Mouse (Mus musculus) midbrain, embryonic 14.5 days (tissue): ENCODE data around the gene Tbc1d8b. TPM values are rescaled to one million over a fixed set of nuclear protein-coding genes. Genes with fewer than 3 reads are reported as not detected.
"Not testable (repeated sequence)": the region's sequence is repeated elsewhere in the genome, so short reads cannot be mapped to it uniquely, and the experiment has no call there.

Experiments
- ATAC-seq: fragments of 200-750 bp; cut with Nextera tagmentation; 2 replicates; pipeline ENCODE4 v1.8.0; 2017; ENCODE audit warnings: moderate number of reproducible peaks, moderate library complexity; ENCODE audit not compliant: low FRiP score, low TSS enrichment
- DNase-seq: peaks from one replicate; pipeline ENCODE4 v3.0.0-alpha.2; 2015
- H3K27ac ChIP-seq: fragments of 300-500 bp; sonication (generic); replicated peaks from 2 replicates; pipeline ENCODE4 v1.5.1; 2014; ENCODE audit warnings: mild to moderate bottlenecking, low read depth, low read length, moderate library complexity
- H3K27me3 ChIP-seq: fragments of 300-500 bp; sonication (generic); 2 replicates; pipeline ENCODE4 v1.6.1; 2014; ENCODE audit warnings: low read length, control low read depth, mixed read lengths; ENCODE audit not compliant: control insufficient read depth, insufficient read depth
- H3K36me3 ChIP-seq: fragments of 300-500 bp; sonication (generic); 2 replicates; pipeline ENCODE4 v1.6.1; 2014; ENCODE audit warnings: low read length, control low read depth; ENCODE audit not compliant: control insufficient read depth, insufficient read depth
- H3K4me1 ChIP-seq: fragments of 300-500 bp; sonication (generic); 2 replicates; pipeline ENCODE4 v1.6.1; 2014; ENCODE audit warnings: mild to moderate bottlenecking, antibody characterized with exemption, low read length, control low read depth; ENCODE audit not compliant: control insufficient read depth, insufficient read depth
- H3K4me2 ChIP-seq: fragments of 300-500 bp; sonication (generic); 2 replicates; pipeline ENCODE4 v1.6.1; 2014; ENCODE audit warnings: mild to moderate bottlenecking, low read length, moderate library complexity
- H3K4me3 ChIP-seq: fragments of 300-500 bp; sonication (generic); replicated peaks from 2 replicates; pipeline ENCODE4 v1.5.1; 2014; ENCODE audit warnings: low read depth, low read length
- H3K9ac ChIP-seq: fragments of 300-500 bp; sonication (generic); replicated peaks from 2 replicates; pipeline ENCODE4 v1.6.1; 2014; ENCODE audit warnings: mild to moderate bottlenecking, low read length, moderate library complexity
- H3K9me3 ChIP-seq: fragments of 300-500 bp; sonication (generic); 2 replicates; pipeline ENCODE4 v1.6.1; 2016; ENCODE audit warnings: low read length, control low read depth, mixed read lengths; ENCODE audit not compliant: control insufficient read depth
- WGBS: fragments of 180-500 bp; shearing (Covaris S2); extraction: QIAGEN DNeasy Blood & Tissue Kit; methylation state at CpG from one replicate; pipeline ENCODE4 v1.1.7; 2014; 5-methylcytosine and 5-hydroxymethylcytosine counted together
- polyA plus RNA-seq: library from polyadenylated mRNA; unstranded; fragments of >200 nt; fragmentation: Nextera tagmentation; extraction: Ambion mirVana; gene quantifications from 2 replicates; pipeline ENCODE4 v1.2.1, GENCODE M21; 2014

Tbc1d8b gene
- polyA plus RNA-seq, 1 experiment from 2014 or later: 0.21 TPM

DNA sequence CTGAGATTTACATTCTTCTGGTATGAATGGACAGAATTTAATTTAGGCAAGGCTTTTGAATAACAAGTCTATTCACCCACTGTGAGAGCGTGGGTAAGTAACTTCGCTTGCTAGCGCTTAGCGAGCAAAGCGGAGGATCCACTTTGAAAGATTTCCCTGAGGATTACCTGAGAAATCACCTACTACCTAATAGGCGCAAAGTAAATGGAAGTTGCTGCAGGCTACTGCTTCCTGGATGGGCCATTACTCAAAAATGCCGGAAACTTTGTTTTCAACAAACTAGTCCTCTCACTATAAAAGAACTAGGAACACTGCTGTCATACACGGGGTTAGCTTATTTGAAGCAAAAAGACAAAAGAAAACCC lies 404 bp upstream of the Tbc1d8b start:
- Histone ChIP-seq H3K27ac (no peak overlapping the region), H3K4me2 (peak overlapping the region; percentile 68), H3K9me3 (no peaks in the 10 kb centered on the region), H3K36me3 (no peaks in the 10 kb centered on the region), H3K27me3 (0 out of 2 replicates have a peak, but pooled peaks cover 3% of the 10 kb centered on the region), H3K9ac (no peak overlapping the region), H3K4me1 (no peaks in the 10 kb centered on the region), H3K4me3 (peak overlapping the region; percentile 44)
- ATAC-seq (no peak; the same call in 1 of the 2 replicates), DNase-seq (no peak)
- WGBS: 18% methylated on average over 8 of the region's 8 CpGs

GRCm38 (mm10) chrX:139714381-139714780 lies 29.6 kb downstream of the Tbc1d8b start, which contains the start of gene Gm15013:
Gm15013 (minus strand) TSS chrX:139714481.
- no peaks in the 10 kb centered on the region for H3K4me1 ChIP-seq
- H3K27ac ChIP-seq: no peak within 1 kb of the TSS
- DNase-seq (no peak), ATAC-seq (no peak)
- H3K4me3 ChIP-seq: no peak within 1 kb of the TSS
- WGBS: 97% methylated on average over 8 of the region's 8 CpGs
- H3K4me2 ChIP-seq: no peak within 1 kb of the TSS
- H3K9ac ChIP-seq: no peak within 1 kb of the TSS
- no peaks in the 10 kb centered on the region for H3K9me3 ChIP-seq
- H3K27me3 ChIP-seq: no peaks in the 10 kb centered on the region
- no peaks in the 10 kb centered on the region for H3K36me3 ChIP-seq

- H3K36me3 ChIP-seq: no peaks in the 10 kb centered on the region
- H3K9me3 ChIP-seq: no peaks in the 10 kb centered on the region
- no peaks in the 10 kb centered on the region for H3K27me3 ChIP-seq
- 94% methylated on average over 2 of the region's 2 CpGs for WGBS
- no peaks in the 10 kb centered on the region for H3K4me1 ChIP-seq
- H3K4me2 ChIP-seq: no peak overlapping the region
- H3K27ac ChIP-seq: no peak overlapping the region
- ATAC-seq (no peak), DNase-seq (no peak)
- H3K9ac ChIP-seq: no peak overlapping the region
- no peak overlapping the region for H3K4me3 ChIP-seq
Observed at GRCm38 (mm10) chrX:139722350-139722749, 37.6 kb downstream of the Tbc1d8b start.

DNA sequence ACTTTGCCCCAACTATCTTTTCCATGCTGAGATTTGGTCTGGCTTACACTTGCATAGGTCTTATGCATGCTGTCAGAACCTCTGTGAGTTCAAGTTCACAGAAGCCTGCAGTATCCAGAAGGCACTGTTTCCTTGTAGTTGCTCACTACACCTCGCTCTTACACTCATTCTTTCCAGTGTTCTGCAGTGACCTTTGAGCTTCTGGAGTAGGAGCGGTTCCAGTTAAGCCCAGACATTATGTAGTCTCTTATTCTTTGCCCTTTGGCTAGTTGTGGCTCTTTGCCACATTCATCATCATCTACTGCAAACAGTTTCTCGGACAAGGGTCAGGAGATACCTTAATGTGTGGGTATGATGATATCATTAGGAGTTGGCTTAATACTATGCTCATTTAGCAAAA lies 45.7 kb downstream of the Tbc1d8b start:
- ATAC-seq (no peak), DNase-seq (no peak)
- Histone ChIP-seq H3K36me3 (no peaks in the 10 kb centered on the region), H3K27me3 (peaks cover 3% of the 10 kb centered on the region; the same call in 1 of the 2 replicates), H3K4me1 (no peaks in the 10 kb centered on the region), H3K9me3 (no peaks in the 10 kb centered on the region), H3K9ac (no peak overlapping the region), H3K4me2 (no peak overlapping the region), H3K4me3 (no peak overlapping the region), H3K27ac (no peak overlapping the region)
- WGBS: 87% methylated on average over 3 of the region's 3 CpGs

DNA sequence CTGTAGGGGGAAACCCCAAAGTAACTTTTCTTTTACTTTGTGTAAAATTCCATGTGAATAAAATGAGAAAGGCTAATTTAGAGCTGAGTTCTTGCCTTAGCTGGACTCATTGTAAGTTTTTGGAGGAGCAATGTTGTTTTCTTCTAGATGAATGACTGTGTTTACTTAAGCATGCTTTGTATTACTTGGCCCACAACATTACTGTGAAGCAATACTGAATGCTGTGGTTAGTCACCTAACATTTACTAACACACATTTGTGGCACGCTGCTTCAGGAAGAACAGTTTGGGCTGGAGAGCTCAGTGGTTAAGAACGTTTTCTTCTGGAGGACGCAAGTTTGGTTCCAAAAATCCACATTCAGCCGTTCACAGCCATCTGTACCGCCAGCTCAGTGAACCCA lies 52.3 kb downstream of the Tbc1d8b start:
- no peak overlapping the region for H3K27ac ChIP-seq
- H3K4me3 ChIP-seq: no peak overlapping the region
- ATAC-seq: no peak
- no peak for DNase-seq
- H3K27me3 ChIP-seq: no peaks in the 10 kb centered on the region
- no peak overlapping the region for H3K9ac ChIP-seq
- H3K4me1 ChIP-seq: no peaks in the 10 kb centered on the region
- WGBS: 90% methylated on average over 5 of the region's 5 CpGs
- no peaks in the 10 kb centered on the region for H3K36me3 ChIP-seq
- no peak overlapping the region for H3K4me2 ChIP-seq
- H3K9me3 ChIP-seq: no peaks in the 10 kb centered on the region

- H3K27me3 ChIP-seq: no peaks in the 10 kb centered on the region
- WGBS: 4% methylated on average over 1 of the region's 1 CpGs
- no peak for ATAC-seq
- no peak overlapping the region for H3K4me3 ChIP-seq
- no peaks in the 10 kb centered on the region for H3K9me3 ChIP-seq
- H3K36me3 ChIP-seq: no peaks in the 10 kb centered on the region
- H3K9ac ChIP-seq: no peak overlapping the region
- DNase-seq: peak; percentile 81
- no peaks in the 10 kb centered on the region for H3K4me1 ChIP-seq
- H3K4me2 ChIP-seq: no peak overlapping the region
- no peak overlapping the region for H3K27ac ChIP-seq
Observed at GRCm38 (mm10) chrX:139751855-139752254, 67.1 kb downstream of the Tbc1d8b start.

- H3K9me3 ChIP-seq, H3K4me3 ChIP-seq, H3K4me2 ChIP-seq, ATAC-seq, DNase-seq, H3K36me3 ChIP-seq, H3K27me3 ChIP-seq, H3K27ac ChIP-seq, H3K9ac ChIP-seq, H3K4me1 ChIP-seq: not testable (repeated sequence)
- WGBS: 75% methylated on average over 3 of the region's 3 CpGs
Observed at GRCm38 (mm10) chrX:139758634-139759033, 73.8 kb downstream of the Tbc1d8b start.

GRCm38 (mm10) chrX:139762546-139762945 lies 77.8 kb downstream of the Tbc1d8b start:
- Histone ChIP-seq H3K4me3 (no peak overlapping the region), H3K9ac (no peak overlapping the region), H3K36me3 (no peaks in the 10 kb centered on the region), H3K9me3 (no peaks in the 10 kb centered on the region), H3K27ac (no peak overlapping the region), H3K27me3 (no peaks in the 10 kb centered on the region), H3K4me1 (no peaks in the 10 kb centered on the region), H3K4me2 (no peak overlapping the region)
- 88% methylated on average over 2 of the region's 2 CpGs for WGBS
- ATAC-seq (no peak), DNase-seq (peak; percentile 58)

DNA sequence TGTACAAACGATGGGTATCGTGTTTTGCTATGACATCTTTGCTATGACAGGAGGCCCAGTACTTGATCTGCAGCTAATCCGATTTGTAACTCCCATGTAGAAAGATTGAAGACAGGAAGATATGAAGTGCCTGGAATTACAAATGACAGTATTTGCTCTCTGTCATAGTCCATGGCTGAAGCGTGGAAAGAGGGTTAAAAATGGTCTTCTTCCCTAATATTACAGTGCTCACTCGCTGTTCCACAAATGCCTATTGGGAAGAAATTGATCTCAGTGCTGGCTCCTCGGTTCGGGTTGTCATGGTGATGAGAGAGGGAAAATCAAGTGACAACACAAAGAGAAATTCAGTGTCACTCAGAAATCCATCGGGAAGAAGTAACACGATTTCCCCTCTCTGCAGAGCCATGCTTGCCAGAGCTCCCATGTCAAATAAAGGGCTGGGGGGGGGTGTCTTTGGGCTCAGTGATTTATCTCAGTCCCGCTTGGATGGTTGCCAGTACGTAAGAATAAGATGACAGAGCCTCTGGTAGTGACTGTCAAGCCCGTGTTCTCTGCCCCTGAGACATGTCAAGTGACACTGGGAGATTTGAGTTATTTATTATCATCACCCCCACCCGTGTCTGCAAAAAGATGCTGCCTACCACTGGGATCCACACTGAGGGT lies 85.3 kb downstream of the Tbc1d8b start:
- Histone ChIP-seq H3K27me3 (0 out of 2 replicates have a peak, but pooled peaks cover 3% of the 10 kb centered on the region), H3K9ac (no peak overlapping the region), H3K4me2 (0 out of 2 replicates have a peak overlapping the region, but pooled peaks have one; percentile 3), H3K4me1 (no peaks in the 10 kb centered on the region), H3K36me3 (no peaks in the 10 kb centered on the region), H3K9me3 (no peaks in the 10 kb centered on the region), H3K27ac (no peak overlapping the region), H3K4me3 (no peak overlapping the region)
- ATAC-seq (0 out of 2 replicates have a peak, but pooled peaks have one; percentile 31), DNase-seq (peak; percentile 64)
- 46% methylated on average over 13 of the region's 13 CpGs for WGBS
